ENCODE assay signal across 7 mouse cellular contexts in the genomic region with DNA sequence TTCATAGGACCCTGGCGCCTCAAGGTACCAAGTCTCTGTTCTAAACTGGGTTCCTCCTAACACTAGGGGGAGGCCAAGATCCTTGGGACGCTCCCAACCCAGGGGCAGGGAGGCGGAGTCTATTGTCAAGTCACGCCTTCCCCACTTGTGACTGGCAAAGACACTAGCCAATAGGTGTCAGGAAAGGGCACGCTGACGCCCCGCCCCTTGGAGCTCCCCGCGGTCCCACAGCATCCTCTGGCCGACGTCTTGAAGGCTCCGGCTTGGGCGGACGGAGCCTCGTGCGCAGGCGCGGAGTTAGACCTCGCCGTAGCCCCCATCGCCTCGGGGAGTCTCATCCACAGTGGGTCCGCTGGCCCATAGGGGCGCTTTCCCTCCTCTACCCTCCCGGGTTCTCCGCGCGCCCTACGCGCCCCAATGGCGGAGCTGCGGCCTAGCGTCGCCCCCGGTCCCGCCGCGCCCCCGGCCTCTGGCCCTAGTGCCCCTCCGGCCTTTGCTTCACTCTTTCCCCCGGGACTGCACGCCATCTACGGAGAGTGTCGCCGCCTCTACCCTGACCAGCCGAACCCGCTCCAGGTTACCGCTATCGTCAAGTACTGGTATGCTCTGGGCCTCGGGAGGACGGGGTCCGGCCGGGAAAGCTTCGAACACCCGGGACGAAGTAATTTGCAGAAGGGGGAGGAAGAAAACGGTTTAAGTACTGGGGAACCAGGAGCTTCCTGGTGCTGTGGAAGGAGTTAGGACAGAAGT. TPM values are rescaled to one million over a fixed set of nuclear protein-coding genes. Genes with fewer than 3 reads are reported as not detected.
DNase-seq lines count a peak whose midpoint lies in the region; ATAC-seq and TF ChIP-seq lines count a peak whose summit lies in the region.

A gene (plus strand): TSS at position 211 of the 750 bp plus-strand sequence.

- peaks cover 4% of the 10 kb centered on the region; the same call in 1 of the 2 replicates for H3K36me3 ChIP-seq in intestine, postnatal 0 days (ENCODE audit: control insufficient read depth, insufficient read depth)
- H3K36me3 ChIP-seq in midbrain, embryonic 12.5 days, result peaks cover 8% of the 10 kb centered on the region
- H3K36me3 ChIP-seq in small intestine, adult 2 months (ENCODE audit: control insufficient read depth, insufficient read depth, low read length), result peaks cover 3% of the 10 kb centered on the region; the same call in 1 of the 2 replicates

- TF ChIP-seq CTCF in intestine, postnatal 0 days (IDR thresholded peaks at IDR 0.05; ENCODE audit: low read depth), result peak; percentile 95
- TF ChIP-seq CTCF in small intestine, adult 2 months (IDR thresholded peaks at IDR 0.05; ENCODE audit: extremely low read depth, insufficient read length, insufficient replicate concordance, low read depth, low read length), result peak; percentile 78; the same call in 1 of the 2 replicates

- H3K4me3 ChIP-seq in intestine, postnatal 0 days (ENCODE audit: low read depth, low read length), result peak within 1 kb of the TSS; percentile 64
- peak within 1 kb of the TSS; percentile 87 for H3K4me3 ChIP-seq in midbrain, embryonic 12.5 days
- H3K4me3 ChIP-seq in small intestine, adult 2 months (ENCODE audit: low read depth, low read length), result peak within 1 kb of the TSS; percentile 76

- intact Hi-C loops in left cerebral cortex, postnatal 4 days (cut with DNase I), result loop anchor here (5.0 kb wide), 1 partner anchor 45 kb away; no protein-coding TSS in a partner anchor

- TF ChIP-seq POLR2A in small intestine, adult 2 months (IDR thresholded peaks at IDR 0.05; ENCODE audit: low read depth, low read length), result peak; percentile 74; the same call in 1 of the 2 replicates

- peak; percentile 97 for DNase-seq in adrenal gland, adult 8-10 months
- peak; percentile 99 for DNase-seq in embryo, embryonic 9.5 days (ENCODE audit: extremely low spot score)
- DNase-seq in gonadal fat pad, adult 2 months (ENCODE audit: low read depth), result no peak
- peak; percentile 99 for DNase-seq in left cerebral cortex, postnatal 4 days

- peak; percentile 87 for ATAC-seq in intestine, postnatal 0 days
- peak; percentile 90 for ATAC-seq in midbrain, embryonic 12.5 days (ENCODE audit: low FRiP score, low read depth)

- H3K27me3 ChIP-seq in intestine, postnatal 0 days (replicated peaks; ENCODE audit: control insufficient read depth, insufficient read depth, low read length), result no peaks in the 10 kb centered on the region
- no peaks in the 10 kb centered on the region for H3K27me3 ChIP-seq in midbrain, embryonic 12.5 days
- H3K27me3 ChIP-seq in small intestine, adult 2 months (ENCODE audit: control insufficient read depth, insufficient read depth, low read length), result no peaks in the 10 kb centered on the region

- WGBS in intestine, postnatal 0 days, result 1% methylated on average over 53 of the region's 57 CpGs
- WGBS in midbrain, embryonic 12.5 days, result under 1% methylated on average over 57 of the region's 57 CpGs
- 1% methylated on average over 57 of the region's 57 CpGs for WGBS in small intestine, adult 2 months

- H3K4me1 ChIP-seq in intestine, postnatal 0 days (replicated peaks; ENCODE audit: control insufficient read depth, insufficient read depth, low read length), result peaks cover 4% of the 10 kb centered on the region; the same call in 1 of the 2 replicates
- H3K4me1 ChIP-seq in midbrain, embryonic 12.5 days, result peaks cover 43% of the 10 kb centered on the region
- peaks cover 8% of the 10 kb centered on the region for H3K4me1 ChIP-seq in small intestine, adult 2 months (ENCODE audit: control insufficient read depth, insufficient read depth, insufficient read length, low read length)

- peak within 1 kb of the TSS; percentile 60 for H3K27ac ChIP-seq in intestine, postnatal 0 days (ENCODE audit: low read depth, low read length)
- peak within 1 kb of the TSS; percentile 84 for H3K27ac ChIP-seq in midbrain, embryonic 12.5 days (replicated peaks)
- H3K27ac ChIP-seq in small intestine, adult 2 months (ENCODE audit: insufficient read depth, low read depth, low read length), result no peak within 1 kb of the TSS

- H3K4me2 ChIP-seq in intestine, postnatal 0 days (replicated peaks; ENCODE audit: low read depth), result peak within 1 kb of the TSS; percentile 73
- peak within 1 kb of the TSS; percentile 90 for H3K4me2 ChIP-seq in midbrain, embryonic 12.5 days (replicated peaks)

- H3K9ac ChIP-seq in intestine, postnatal 0 days (ENCODE audit: low read depth, low read length), result peak within 1 kb of the TSS; percentile 52
- peak within 1 kb of the TSS; percentile 79 for H3K9ac ChIP-seq in midbrain, embryonic 12.5 days (replicated peaks)

- H3K9me3 ChIP-seq in intestine, postnatal 0 days (ENCODE audit: control insufficient read depth), result no peaks in the 10 kb centered on the region
- H3K9me3 ChIP-seq in midbrain, embryonic 12.5 days, result no peaks in the 10 kb centered on the region

RNA-seq across cellular contexts. Expression of the gene that starts here (rescaled TPM):
- 10 to 100 TPM; 21.6 to 37.0 (median 26.7) TPM for total RNA-seq in adrenal gland, adult 8-10 months (2022)
- polyA plus RNA-seq in gonadal fat pad, adult 2 months (2012; rRNA removed), result 23.3 and 24.2 TPM in 2 replicates
- 9.0 and 9.5 TPM in 2 replicates for polyA plus RNA-seq in intestine, postnatal 0 days (2015; fragmentation: Nextera tagmentation; extraction: Ambion mirVana)
- 10 to 100 TPM; 22.2 to 23.9 TPM for total RNA-seq in left cerebral cortex, postnatal 4 days (2021)
- 42.4 and 43.7 TPM in 2 replicates for polyA plus RNA-seq in midbrain, embryonic 12.5 days (2016; fragmentation: Nextera tagmentation; extraction: Ambion mirVana)
- polyA plus RNA-seq in small intestine, adult 2 months (2012; rRNA removed), result 5.8 and 9.4 TPM in 2 replicates
